Mouse (Mus musculus) T-helper 17 cell (primary cell): ENCODE measurements around the gene Tor2a.

Experiments used
- in situ Hi-C, 2 experiments: fragments of 300-600 bp; cut with MboI, MseI; formaldehyde crosslinking; loops; 1 replicate in 1 of 2; 2 replicates in 1 of 2; pipeline ENCODE4 v1.15.1; 2025; ENCODE audit warnings: high pct_unique_total_duplicates in 2 of 2

The Tor2a gene

DNA sequence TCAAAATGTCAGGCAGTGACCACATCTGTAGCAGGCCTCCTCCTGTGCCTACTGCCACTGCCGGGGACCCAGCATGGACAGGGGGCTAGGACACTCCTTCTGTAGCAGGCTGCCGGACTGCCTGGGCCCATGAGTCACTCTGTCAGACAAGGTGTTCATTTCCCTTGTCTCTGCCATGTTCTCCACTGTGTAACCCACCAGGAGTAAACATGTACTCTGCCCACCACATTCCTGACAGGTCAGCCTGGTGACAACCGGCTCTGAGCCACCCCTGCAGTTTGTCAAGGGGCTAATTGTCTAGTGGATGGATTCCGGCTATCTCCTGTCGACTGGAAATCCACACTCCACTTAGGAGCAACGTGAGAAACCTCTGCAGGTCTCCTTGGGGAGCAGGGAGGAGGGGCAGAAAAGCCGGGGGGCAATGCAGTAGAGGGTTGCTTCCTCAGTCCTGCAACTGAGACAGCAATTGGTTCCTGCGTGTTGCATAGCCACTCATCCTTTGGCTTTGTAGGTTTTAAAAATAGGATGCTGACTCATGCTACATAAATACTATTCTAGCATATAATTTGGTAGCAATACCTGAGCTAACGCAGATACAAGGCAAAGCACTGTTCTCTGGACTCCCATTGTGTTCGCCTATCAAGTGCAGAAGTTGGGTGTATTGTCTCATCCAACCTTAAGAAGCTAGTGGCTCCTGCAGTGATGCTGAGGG lies 41.4 kb downstream of the Tor2a start:
- in situ Hi-C loops = no loop called here

DNA sequence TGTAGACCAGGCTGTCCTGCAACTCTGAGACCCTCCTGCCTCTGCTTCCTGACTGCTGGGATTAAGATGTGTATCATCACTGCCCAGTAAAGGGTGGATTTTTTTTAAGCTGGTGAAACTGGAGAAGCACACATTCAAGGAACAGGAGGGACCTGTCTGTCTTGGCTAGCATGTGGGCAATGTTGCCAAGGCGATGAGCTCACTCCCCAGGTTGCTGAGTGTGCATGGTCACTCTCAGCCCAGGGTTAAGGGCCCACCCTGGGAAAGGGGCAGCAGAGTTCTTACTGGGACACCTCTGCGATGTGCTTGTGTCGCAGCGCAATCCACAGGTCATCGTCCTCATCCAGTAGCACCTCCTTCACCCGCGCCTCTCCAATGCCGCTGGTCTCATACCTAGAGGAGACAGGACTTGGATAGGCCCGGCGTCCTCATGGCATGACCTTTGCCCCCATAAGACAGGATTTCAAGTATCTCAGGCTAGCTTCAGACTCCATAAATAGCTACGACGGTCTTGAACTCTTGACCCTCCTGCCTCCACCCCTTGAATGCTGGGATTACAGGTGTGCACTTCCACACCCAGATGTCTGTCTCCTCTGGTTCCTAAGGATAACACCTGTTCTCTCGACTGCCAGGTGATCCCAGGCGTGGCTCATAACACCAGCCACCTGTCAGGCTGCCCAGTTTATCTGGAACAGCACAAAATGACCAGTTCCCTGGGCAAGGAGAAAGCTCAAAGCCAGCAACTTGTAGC lies 52.0 kb downstream of the Tor2a start:
- in situ Hi-C loops = no loop called here
